Mouse (Mus musculus) cerebellum, adult 18-20 months (tissue): ENCODE measurements around the gene Kif23.

Experiments
- DNase-seq, 2 experiments: peaks; one replicate each; pipeline ENCODE4 v3.0.0; 2021

The Kif23 gene

GRCm38 (mm10) chr9:61945973-61946611, 482 bp downstream of the Kif23 start:
- no peak for DNase-seq

GRCm38 (mm10) chr9:61941054-61941453, 5.5 kb downstream of the Kif23 start:
- DNase-seq, result no peak

- no peak for DNase-seq
Observed at GRCm38 (mm10) chr9:61933333-61933732, 13.2 kb downstream of the Kif23 start.

- no peak for DNase-seq
Observed at GRCm38 (mm10) chr9:61932009-61932408, 14.6 kb downstream of the Kif23 start.

- DNase-seq, result no peak
Observed at GRCm38 (mm10) chr9:61925086-61925660, 21.4 kb downstream of the Kif23 start.

- no peak for DNase-seq
Observed at GRCm38 (mm10) chr9:61920331-61920730, 26.2 kb downstream of the Kif23 start.

GRCm38 (mm10) chr9:61919464-61919863, 27.1 kb downstream of the Kif23 start:
- DNase-seq, result no peak

GRCm38 (mm10) chr9:61917436-61917835, 29.1 kb downstream of the Kif23 start:
- no peak for DNase-seq

- no peak for DNase-seq
Observed at GRCm38 (mm10) chr9:61916986-61917385, 29.6 kb downstream of the Kif23 start.

- DNase-seq, result no peak
Observed at GRCm38 (mm10) chr9:61915393-61916005, 31.1 kb downstream of the Kif23 start.

- DNase-seq, result no peak
Observed at GRCm38 (mm10) chr9:61914917-61915300, 31.7 kb downstream of the Kif23 start.

GRCm38 (mm10) chr9:61914203-61914916, 32.2 kb downstream of the Kif23 start, which contains the start of gene Rplp1:
Gene Rplp1, minus strand, starts transcription at chr9:61914542.
- DNase-seq, result peak; percentile 96 to 98

GRCm38 (mm10) chr9:61911300-61912128, 35.1 kb downstream of the Kif23 start:
- DNase-seq, result no peak

GRCm38 (mm10) chr9:61910526-61911256, 35.9 kb downstream of the Kif23 start:
- no peak for DNase-seq

- no peak for DNase-seq
Observed at GRCm38 (mm10) chr9:61909633-61910032, 36.9 kb downstream of the Kif23 start.

GRCm38 (mm10) chr9:61908832-61909407, 37.7 kb downstream of the Kif23 start:
- no peak for DNase-seq

- no peak for DNase-seq
Observed at GRCm38 (mm10) chr9:61908341-61908740, 38.2 kb downstream of the Kif23 start.

GRCm38 (mm10) chr9:61907621-61908295, 38.8 kb downstream of the Kif23 start:
- DNase-seq, result no peak

- peak in 1 of 2 experiments; percentile 10 for DNase-seq
Observed at GRCm38 (mm10) chr9:61906912-61907311, 39.7 kb downstream of the Kif23 start.

GRCm38 (mm10) chr9:61905576-61905975, 41.0 kb downstream of the Kif23 start:
- no peak for DNase-seq

GRCm38 (mm10) chr9:61904201-61904600, 42.4 kb downstream of the Kif23 start:
- no peak for DNase-seq
